7 mouse cellular contexts compared by ENCODE assay signal in the genomic region with DNA sequence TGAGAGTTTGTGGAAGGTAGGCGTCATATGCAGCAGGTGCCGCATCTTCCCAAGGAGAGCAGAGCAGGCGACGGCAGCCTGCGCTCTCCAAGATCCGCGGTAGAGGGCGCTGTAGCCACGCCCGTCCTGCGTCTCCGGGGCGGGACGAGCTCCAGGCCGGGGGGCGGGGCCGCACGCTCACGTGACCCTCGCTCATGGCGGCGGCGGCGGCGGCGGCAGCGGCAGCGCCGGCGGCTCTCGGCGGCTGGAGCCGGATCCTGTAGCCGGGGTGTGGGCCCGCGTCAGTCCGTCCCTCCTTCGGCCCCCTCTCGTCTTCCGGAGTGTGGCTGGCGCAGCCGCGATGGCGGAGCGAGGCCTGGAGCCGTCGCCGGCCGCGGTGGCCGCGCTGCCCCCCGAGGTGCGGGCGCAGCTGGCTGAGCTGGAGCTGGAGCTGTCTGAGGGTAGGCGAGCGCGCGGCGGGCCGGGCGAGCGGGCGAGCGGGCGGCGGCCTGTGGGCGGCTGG. TPM values are rescaled to one million over a fixed set of nuclear protein-coding genes. Genes with fewer than 3 reads are reported as not detected.
DNase-seq lines count a peak whose midpoint lies in the region; ATAC-seq and TF ChIP-seq lines count a peak whose summit lies in the region.

Gene Dip2b (plus strand): TSS at position 195 of the 502 bp plus-strand sequence.

- peak; percentile 71 for ATAC-seq in granulocyte monocyte progenitor cell, adult 5-6 weeks (replicated peaks; ENCODE audit: poor library complexity, severe bottlenecking)
- ATAC-seq in intestine, postnatal 0 days, result peak; percentile 91
- peak; percentile 92 for ATAC-seq in midbrain, embryonic 11.5 days (ENCODE audit: low FRiP score)

- peak within 1 kb of the TSS; percentile 90 for H3K4me2 ChIP-seq in intestine, postnatal 0 days (replicated peaks; ENCODE audit: low read depth)
- H3K4me2 ChIP-seq in midbrain, embryonic 11.5 days, result peak within 1 kb of the TSS; percentile 71

- peak; percentile 99 for DNase-seq in adrenal gland, postnatal 14 days
- peak; percentile 97 for DNase-seq in embryonic facial prominence, embryonic 10.5 days (ENCODE audit: low spot score)
- DNase-seq in left cerebral cortex, postnatal 4 days, result peak; percentile 98
- DNase-seq in midbrain, embryonic 11.5 days (ENCODE audit: low spot score, missing footprints), result peak; percentile 100
- peak; percentile 100 for DNase-seq in right cerebral cortex, postnatal 4 days

- peaks cover 8% of the 10 kb centered on the region for H3K27me3 ChIP-seq in embryonic facial prominence, embryonic 10.5 days (replicated peaks; ENCODE audit: low read depth, poor library complexity, severe bottlenecking)
- no peaks in the 10 kb centered on the region for H3K27me3 ChIP-seq in intestine, postnatal 0 days (replicated peaks; ENCODE audit: control insufficient read depth, insufficient read depth, low read length)
- no peaks in the 10 kb centered on the region; the same call in 1 of the 2 replicates for H3K27me3 ChIP-seq in midbrain, embryonic 11.5 days (ENCODE audit: control insufficient read depth, insufficient read depth, low read length)

- peak within 1 kb of the TSS; percentile 99 for H3K27ac ChIP-seq in embryonic facial prominence, embryonic 10.5 days (replicated peaks)
- peak within 1 kb of the TSS; percentile 92 for H3K27ac ChIP-seq in intestine, postnatal 0 days (ENCODE audit: low read depth, low read length)
- H3K27ac ChIP-seq in midbrain, embryonic 11.5 days (ENCODE audit: low read depth, low read length), result peak within 1 kb of the TSS; percentile 98

- peaks cover 27% of the 10 kb centered on the region for H3K4me1 ChIP-seq in embryonic facial prominence, embryonic 10.5 days
- H3K4me1 ChIP-seq in intestine, postnatal 0 days (replicated peaks; ENCODE audit: control insufficient read depth, insufficient read depth, low read length), result no peaks in the 10 kb centered on the region; the same call in none of the 2 replicates
- H3K4me1 ChIP-seq in midbrain, embryonic 11.5 days (ENCODE audit: control insufficient read depth, insufficient read depth, low read length), result peaks cover 22% of the 10 kb centered on the region

- peaks cover 7% of the 10 kb centered on the region; the same call in 1 of the 2 replicates for H3K36me3 ChIP-seq in embryonic facial prominence, embryonic 10.5 days (replicated peaks)
- H3K36me3 ChIP-seq in intestine, postnatal 0 days (ENCODE audit: control insufficient read depth, insufficient read depth), result no peaks in the 10 kb centered on the region; the same call in 1 of the 2 replicates
- no peaks in the 10 kb centered on the region for H3K36me3 ChIP-seq in midbrain, embryonic 11.5 days (ENCODE audit: control insufficient read depth, insufficient read depth, low read length)

- TF ChIP-seq CTCF in intestine, postnatal 0 days (IDR thresholded peaks at IDR 0.05; ENCODE audit: low read depth), result peak; percentile 96

- peak within 1 kb of the TSS; percentile 90 for H3K9ac ChIP-seq in intestine, postnatal 0 days (ENCODE audit: low read depth, low read length)
- peak within 1 kb of the TSS; percentile 98 for H3K9ac ChIP-seq in midbrain, embryonic 11.5 days (ENCODE audit: low read length)

- under 1% methylated on average over 68 of the region's 68 CpGs for WGBS in embryonic facial prominence, embryonic 10.5 days
- whole genome bisulfite sequencing in intestine, postnatal 0 days, result under 1% methylated on average over 68 of the region's 68 CpGs
- 1% methylated on average over 51 of the region's 68 CpGs for WGBS in midbrain, embryonic 11.5 days

- H3K9me3 ChIP-seq in embryonic facial prominence, embryonic 10.5 days, result no peaks in the 10 kb centered on the region
- no peaks in the 10 kb centered on the region for H3K9me3 ChIP-seq in intestine, postnatal 0 days (ENCODE audit: control insufficient read depth)
- H3K9me3 ChIP-seq in midbrain, embryonic 11.5 days (ENCODE audit: control insufficient read depth, low read length), result no peaks in the 10 kb centered on the region

- H3K4me3 ChIP-seq in embryonic facial prominence, embryonic 10.5 days, result peak within 1 kb of the TSS; percentile 94
- peak within 1 kb of the TSS; percentile 92 for H3K4me3 ChIP-seq in intestine, postnatal 0 days (ENCODE audit: low read depth, low read length)
- peak within 1 kb of the TSS; percentile 91 for H3K4me3 ChIP-seq in midbrain, embryonic 11.5 days (ENCODE audit: low read depth, low read length)

- intact Hi-C loops in left cerebral cortex, postnatal 4 days (cut with DNase I), result loop anchor here (2.0 to 10.0 kb wide), 2 partner anchors 88 to 146 kb away; no protein-coding TSS in a partner anchor

RNA-seq across cellular contexts. Expression of gene Dip2b, which starts in this region (rescaled TPM):
- 18.5 and 22.3 TPM in 2 replicates for total RNA-seq in adrenal gland, postnatal 14 days (2021)
- polyA plus RNA-seq in embryonic facial prominence, embryonic 10.5 days (2016; fragmentation: Nextera tagmentation; extraction: Ambion mirVana), result 16.2 and 16.9 TPM in 2 replicates
- total RNA-seq in granulocyte monocyte progenitor cell, adult 5-6 weeks (2014; fragmentation: Nextera tagmentation), result 13.3 and 23.3 TPM in 2 replicates
- 11.0 and 11.9 TPM in 2 replicates for total RNA-seq in granulocyte monocyte progenitor cell, adult 5-6 weeks (2017)
- 4.9 and 5.0 TPM in 2 replicates for polyA plus RNA-seq in intestine, postnatal 0 days (2015; fragmentation: Nextera tagmentation; extraction: Ambion mirVana)
- total RNA-seq in left cerebral cortex, postnatal 4 days (2021), result 10 to 100 TPM; 57.2 to 60.6 TPM
- polyA plus RNA-seq in midbrain, embryonic 11.5 days (2014; fragmentation: Nextera tagmentation; extraction: Ambion mirVana), result 22.3 and 23.9 TPM in 2 replicates

Comparison
In these comparisons a context has a peak if more than half of its experiments do, and no peak if none do; other contexts are left out.
1. Peak in every context shown above with its lines: DNase-seq, ATAC-seq, H3K4me3 ChIP-seq and H3K27ac ChIP-seq.